Mouse (Mus musculus) adrenal gland, postnatal 4 days (tissue): ENCODE measurements around the gene Npm3. TPM values are rescaled to one million over a fixed set of nuclear protein-coding genes. Genes with fewer than 3 reads are reported as not detected.

Experiments used
- DNase-seq, 2 experiments: peaks; one replicate each; pipeline ENCODE4 v3.0.0; 2021 to 2022; ENCODE audit warnings: low spot score in 2 of 2, mixed read lengths in 2 of 2
- total RNA-seq, 2 experiments: library from RNA; stranded (reverse); gene quantifications; 2 replicates each; pipeline ENCODE4 v1.2.3; 2021

The Npm3 gene
- total RNA-seq, 2 experiments from 2014 or later = 38.4 to 42.9 TPM

GRCm38 (mm10) chr19:45736241-45736640, 13.2 kb downstream of the Npm3 start:
- DNase-seq = no peak

GRCm38 (mm10) chr19:45734762-45735161, 14.6 kb downstream of the Npm3 start:
- DNase-seq = no peak

GRCm38 (mm10) chr19:45734191-45734590, 15.2 kb downstream of the Npm3 start:
- no peak for DNase-seq

- no peak for DNase-seq
These were observed 15.8 kb downstream of the Npm3 start for GRCm38 (mm10) chr19:45733564-45733963.

- DNase-seq = no peak
These were observed 17.7 kb downstream of the Npm3 start for GRCm38 (mm10) chr19:45731658-45732057.

- no peak for DNase-seq
These were observed 19.3 kb downstream of the Npm3 start for GRCm38 (mm10) chr19:45730042-45730441.

GRCm38 (mm10) chr19:45727231-45727630, 22.2 kb downstream of the Npm3 start:
- DNase-seq = no peak

- no peak for DNase-seq
These were observed 23.6 kb downstream of the Npm3 start for GRCm38 (mm10) chr19:45725677-45726277.

GRCm38 (mm10) chr19:45722188-45722587, 27.2 kb downstream of the Npm3 start:
- DNase-seq = no peak

GRCm38 (mm10) chr19:45718286-45718685, 31.1 kb downstream of the Npm3 start:
- DNase-seq = no peak

- peak in 1 of 2 experiments; percentile 27 for DNase-seq
These were observed 31.7 kb downstream of the Npm3 start for GRCm38 (mm10) chr19:45717493-45718220.

- no peak for DNase-seq
These were observed 40.7 kb downstream of the Npm3 start for GRCm38 (mm10) chr19:45708704-45709103.

Other genes with a start within 250 kb of the Npm3 start
- gene Poll, start 189.1 kb downstream of the Npm3 start, total RNA-seq = 10 to 100 TPM; 11.5 to 12.3 TPM
- gene Gm17018, start 189.0 kb downstream of the Npm3 start, total RNA-seq = 10 to 100 TPM; 25.6 to 30.7 TPM
- gene Fbxw4, start 89.3 kb downstream of the Npm3 start, total RNA-seq = 10 to 100 TPM; 29.3 to 31.6 TPM
- gene Fgf8, start 6.7 kb downstream of the Npm3 start, total RNA-seq = 1 to 10 TPM in 1 of 2 experiments, not detected in 1; 1.1 TPM
- gene Mgea5, start 34.2 kb upstream of the Npm3 start, total RNA-seq = 100 to 1,000 TPM; 105 to 123 TPM
- 1 to 10 TPM; 1.0 to 2.5 TPM for gene Kcnip2, start 66.5 kb upstream of the Npm3 start, total RNA-seq
- gene Armh3, start 248.9 kb upstream of the Npm3 start, total RNA-seq = 10 to 100 TPM; 21.6 to 21.9 TPM